Mouse (Mus musculus): ENCODE data around the gene Fndc3b. TPM values are rescaled to one million over a fixed set of nuclear protein-coding genes. Genes with fewer than 3 reads are reported as not detected.

Fndc3b gene
- polyA plus RNA-seq, 1 experiment from 2014 or later: 13.3 TPM

- peaks cover 4% of the 10 kb centered on the region; the same call in 1 of the 2 replicates for H3K36me3 ChIP-seq (ENCODE audit: control insufficient read depth, insufficient read depth)
- WGBS: 34% methylated on average over 19 of the region's 19 CpGs
- H3K4me1 ChIP-seq (replicated peaks; ENCODE audit: control insufficient read depth, insufficient read depth, low read length): peaks cover 17% of the 10 kb centered on the region
- H3K27me3 ChIP-seq (replicated peaks; ENCODE audit: control insufficient read depth, insufficient read depth, low read length): no peaks in the 10 kb centered on the region
- H3K27ac ChIP-seq (ENCODE audit: low read depth, low read length): peak overlapping the region; percentile 21; the same call in 1 of the 2 replicates
- H3K4me3 ChIP-seq (ENCODE audit: low read depth, low read length): no peak overlapping the region
- TF ChIP-seq CTCF (IDR thresholded peaks at IDR 0.05; ENCODE audit: low read depth): no peak
- no peak overlapping the region; the same call in none of the 2 replicates for H3K4me2 ChIP-seq (replicated peaks; ENCODE audit: low read depth)
- peak; percentile 74 for ATAC-seq
- H3K9me3 ChIP-seq (ENCODE audit: control insufficient read depth): no peaks in the 10 kb centered on the region
- H3K9ac ChIP-seq (ENCODE audit: low read depth, low read length): no peak overlapping the region
Observed at GRCm38 (mm10) chr3:27616421-27617236, 94.5 kb downstream of the Fndc3b start.

- Histone ChIP-seq H3K4me3 (ENCODE audit: low read depth, low read length) (no peak overlapping the region), H3K27me3 (replicated peaks; ENCODE audit: control insufficient read depth, insufficient read depth, low read length) (no peaks in the 10 kb centered on the region), H3K27ac (ENCODE audit: low read depth, low read length) (no peak overlapping the region), H3K9me3 (ENCODE audit: control insufficient read depth) (no peaks in the 10 kb centered on the region), H3K36me3 (ENCODE audit: control insufficient read depth, insufficient read depth) (peaks cover 4% of the 10 kb centered on the region; the same call in 1 of the 2 replicates), H3K9ac (ENCODE audit: low read depth, low read length) (no peak overlapping the region), H3K4me1 (replicated peaks; ENCODE audit: control insufficient read depth, insufficient read depth, low read length) (peaks cover 17% of the 10 kb centered on the region), H3K4me2 (replicated peaks; ENCODE audit: low read depth) (no peak overlapping the region)
- no peak for ATAC-seq
- 80% methylated on average over 8 of the region's 8 CpGs for WGBS
- TF ChIP-seq CTCF (IDR thresholded peaks at IDR 0.05; ENCODE audit: low read depth): no peak
Observed at GRCm38 (mm10) chr3:27615479-27615878, 95.6 kb downstream of the Fndc3b start.

GRCm38 (mm10) chr3:27613828-27614227 is 97.3 kb downstream of the Fndc3b start:
- ATAC-seq: no peak

GRCm38 (mm10) chr3:27613011-27613410 is 98.1 kb downstream of the Fndc3b start:
- no peaks in the 10 kb centered on the region for H3K27me3 ChIP-seq (replicated peaks; ENCODE audit: control insufficient read depth, insufficient read depth, low read length)
- H3K4me3 ChIP-seq (ENCODE audit: low read depth, low read length): no peak overlapping the region
- H3K4me1 ChIP-seq (replicated peaks; ENCODE audit: control insufficient read depth, insufficient read depth, low read length): peaks cover 17% of the 10 kb centered on the region
- H3K4me2 ChIP-seq (replicated peaks; ENCODE audit: low read depth): no peak overlapping the region
- no peaks in the 10 kb centered on the region for H3K36me3 ChIP-seq (ENCODE audit: control insufficient read depth, insufficient read depth)
- H3K27ac ChIP-seq (ENCODE audit: low read depth, low read length): no peak overlapping the region
- H3K9ac ChIP-seq (ENCODE audit: low read depth, low read length): no peak overlapping the region
- no peaks in the 10 kb centered on the region for H3K9me3 ChIP-seq (ENCODE audit: control insufficient read depth)
- TF ChIP-seq CTCF (IDR thresholded peaks at IDR 0.05; ENCODE audit: low read depth): no peak
- ATAC-seq: 0 out of 2 replicates have a peak, but pooled peaks have one; percentile 18
- WGBS: 51% methylated on average over 4 of the region's 4 CpGs

More at GRCm38 (mm10) chr3:27613828-27614227, 97.3 kb downstream of the Fndc3b start:
- no peak for TF ChIP-seq CTCF (IDR thresholded peaks at IDR 0.05; ENCODE audit: low read depth)
- H3K9me3 ChIP-seq (ENCODE audit: control insufficient read depth): no peaks in the 10 kb centered on the region
- no peak overlapping the region for H3K27ac ChIP-seq (ENCODE audit: low read depth, low read length)
- WGBS: 90% methylated on average over 11 of the region's 11 CpGs
- H3K27me3 ChIP-seq (replicated peaks; ENCODE audit: control insufficient read depth, insufficient read depth, low read length): no peaks in the 10 kb centered on the region
- no peak overlapping the region for H3K4me2 ChIP-seq (replicated peaks; ENCODE audit: low read depth)
- H3K36me3 ChIP-seq (ENCODE audit: control insufficient read depth, insufficient read depth): peaks cover 2% of the 10 kb centered on the region; the same call in 1 of the 2 replicates
- no peak overlapping the region for H3K9ac ChIP-seq (ENCODE audit: low read depth, low read length)
- H3K4me3 ChIP-seq (ENCODE audit: low read depth, low read length): no peak overlapping the region
- peaks cover 17% of the 10 kb centered on the region for H3K4me1 ChIP-seq (replicated peaks; ENCODE audit: control insufficient read depth, insufficient read depth, low read length)

GRCm38 (mm10) chr3:27611986-27612385 is 99.1 kb downstream of the Fndc3b start:
- Histone ChIP-seq H3K27me3 (replicated peaks; ENCODE audit: control insufficient read depth, insufficient read depth, low read length) (no peaks in the 10 kb centered on the region), H3K4me3 (ENCODE audit: low read depth, low read length) (no peak overlapping the region), H3K4me1 (replicated peaks; ENCODE audit: control insufficient read depth, insufficient read depth, low read length) (peaks cover 13% of the 10 kb centered on the region; the same call in 1 of the 2 replicates), H3K36me3 (ENCODE audit: control insufficient read depth, insufficient read depth) (no peaks in the 10 kb centered on the region), H3K27ac (ENCODE audit: low read depth, low read length) (no peak overlapping the region), H3K9ac (ENCODE audit: low read depth, low read length) (no peak overlapping the region), H3K4me2 (replicated peaks; ENCODE audit: low read depth) (no peak overlapping the region), H3K9me3 (ENCODE audit: control insufficient read depth) (no peaks in the 10 kb centered on the region)
- 74% methylated on average over 5 of the region's 5 CpGs for WGBS
- ATAC-seq: no peak
- TF ChIP-seq CTCF (IDR thresholded peaks at IDR 0.05; ENCODE audit: low read depth): no peak

GRCm38 (mm10) chr3:27610547-27610946 is 100.6 kb downstream of the Fndc3b start:
- Histone ChIP-seq H3K4me3 (ENCODE audit: low read depth, low read length) (no peak overlapping the region), H3K36me3 (ENCODE audit: control insufficient read depth, insufficient read depth) (no peaks in the 10 kb centered on the region), H3K9ac (ENCODE audit: low read depth, low read length) (no peak overlapping the region), H3K27ac (ENCODE audit: low read depth, low read length) (no peak overlapping the region), H3K9me3 (ENCODE audit: control insufficient read depth) (no peaks in the 10 kb centered on the region), H3K27me3 (replicated peaks; ENCODE audit: control insufficient read depth, insufficient read depth, low read length) (no peaks in the 10 kb centered on the region), H3K4me1 (replicated peaks; ENCODE audit: control insufficient read depth, insufficient read depth, low read length) (0 out of 2 replicates have a peak, but pooled peaks cover 5% of the 10 kb centered on the region), H3K4me2 (replicated peaks; ENCODE audit: low read depth) (no peak overlapping the region)
- WGBS: 74% methylated on average over 4 of the region's 4 CpGs
- no peak for TF ChIP-seq CTCF (IDR thresholded peaks at IDR 0.05; ENCODE audit: low read depth)
- no peak for ATAC-seq
